Mouse (Mus musculus): Measurements from ENCODE around the gene Zc3h10. TPM values are rescaled to one million over a fixed set of nuclear protein-coding genes. Genes with fewer than 3 reads are reported as not detected.

The Zc3h10 gene
- polyA plus RNA-seq, 1 experiment from 2014 or later = 14.1 TPM

GRCm38 (mm10) chr10:128522351-128522750 is 25.2 kb downstream of the Zc3h10 start:
- peaks cover 5% of the 10 kb centered on the region; the same call in 1 of the 2 replicates for H3K4me1 ChIP-seq (replicated peaks; ENCODE audit: control insufficient read depth, insufficient read depth, low read length)
- no peak overlapping the region for H3K27ac ChIP-seq (ENCODE audit: low read depth, low read length)
- H3K27me3 ChIP-seq (ENCODE audit: control insufficient read depth, insufficient read depth, low read length) = peaks cover 19% of the 10 kb centered on the region
- DNase-seq (ENCODE audit: low spot score) = no peak
- H3K36me3 ChIP-seq (ENCODE audit: control insufficient read depth, insufficient read depth, low read length) = 0 out of 2 replicates have a peak, but pooled peaks cover 2% of the 10 kb centered on the region
- H3K4me2 ChIP-seq (replicated peaks; ENCODE audit: low read depth, low read length) = no peak overlapping the region
- no peaks in the 10 kb centered on the region for H3K9me3 ChIP-seq (ENCODE audit: control insufficient read depth, low read length)
- WGBS = 79% methylated on average over 6 of the region's 6 CpGs
- no peak overlapping the region for H3K4me3 ChIP-seq (ENCODE audit: low read depth, low read length)
- ATAC-seq (ENCODE audit: low FRiP score) = no peak
- no peak overlapping the region for H3K9ac ChIP-seq (ENCODE audit: low read depth, low read length)

GRCm38 (mm10) chr10:128520591-128520990 is 27.0 kb downstream of the Zc3h10 start:
- Histone ChIP-seq H3K4me1 (replicated peaks; ENCODE audit: control insufficient read depth, insufficient read depth, low read length) (peaks cover 5% of the 10 kb centered on the region; the same call in 1 of the 2 replicates), H3K9ac (ENCODE audit: low read depth, low read length) (no peak overlapping the region), H3K36me3 (ENCODE audit: control insufficient read depth, insufficient read depth, low read length) (0 out of 2 replicates have a peak, but pooled peaks cover 2% of the 10 kb centered on the region), H3K4me3 (ENCODE audit: low read depth, low read length) (no peak overlapping the region), H3K9me3 (ENCODE audit: control insufficient read depth, low read length) (no peaks in the 10 kb centered on the region), H3K27me3 (ENCODE audit: control insufficient read depth, insufficient read depth, low read length) (peaks cover 32% of the 10 kb centered on the region), H3K4me2 (replicated peaks; ENCODE audit: low read depth, low read length) (no peak overlapping the region), H3K27ac (ENCODE audit: low read depth, low read length) (no peak overlapping the region)
- DNase-seq (ENCODE audit: low spot score) (no peak), ATAC-seq (ENCODE audit: low FRiP score) (no peak)
- 91% methylated on average over 16 of the region's 16 CpGs for WGBS

- DNase-seq (ENCODE audit: low spot score) = no peak
- H3K4me3 ChIP-seq (ENCODE audit: low read depth, low read length) = no peak overlapping the region
Measured at GRCm38 (mm10) chr10:128518833-128519232, 28.7 kb downstream of the Zc3h10 start.

GRCm38 (mm10) chr10:128516677-128517076 is 30.9 kb downstream of the Zc3h10 start:
- Histone ChIP-seq H3K27ac (ENCODE audit: low read depth, low read length) (no peak overlapping the region), H3K4me3 (ENCODE audit: low read depth, low read length) (no peak overlapping the region), H3K4me2 (replicated peaks; ENCODE audit: low read depth, low read length) (no peak overlapping the region; the same call in 1 of the 2 replicates), H3K9ac (ENCODE audit: low read depth, low read length) (no peak overlapping the region), H3K36me3 (ENCODE audit: control insufficient read depth, insufficient read depth, low read length) (0 out of 2 replicates have a peak, but pooled peaks cover 2% of the 10 kb centered on the region), H3K4me1 (replicated peaks; ENCODE audit: control insufficient read depth, insufficient read depth, low read length) (no peaks in the 10 kb centered on the region), H3K27me3 (ENCODE audit: control insufficient read depth, insufficient read depth, low read length) (peaks cover 28% of the 10 kb centered on the region), H3K9me3 (ENCODE audit: control insufficient read depth, low read length) (no peaks in the 10 kb centered on the region)
- no peak for ATAC-seq (ENCODE audit: low FRiP score)
- DNase-seq (ENCODE audit: low spot score) = no peak
- 13% methylated on average over 6 of the region's 6 CpGs for WGBS

More at GRCm38 (mm10) chr10:128518833-128519232, 28.7 kb downstream of the Zc3h10 start:
- no peaks in the 10 kb centered on the region for H3K9me3 ChIP-seq (ENCODE audit: control insufficient read depth, low read length)
- H3K9ac ChIP-seq (ENCODE audit: low read depth, low read length) = no peak overlapping the region
- peaks cover under 1% of the 10 kb centered on the region; the same call in 1 of the 2 replicates for H3K4me1 ChIP-seq (replicated peaks; ENCODE audit: control insufficient read depth, insufficient read depth, low read length)
- H3K4me2 ChIP-seq (replicated peaks; ENCODE audit: low read depth, low read length) = no peak overlapping the region
- WGBS = 69% methylated on average over 7 of the region's 7 CpGs
- H3K36me3 ChIP-seq (ENCODE audit: control insufficient read depth, insufficient read depth, low read length) = 0 out of 2 replicates have a peak, but pooled peaks cover 2% of the 10 kb centered on the region
- peaks cover 32% of the 10 kb centered on the region for H3K27me3 ChIP-seq (ENCODE audit: control insufficient read depth, insufficient read depth, low read length)
- no peak for ATAC-seq (ENCODE audit: low FRiP score)
- H3K27ac ChIP-seq (ENCODE audit: low read depth, low read length) = no peak overlapping the region

GRCm38 (mm10) chr10:128516029-128516428 is 31.5 kb downstream of the Zc3h10 start:
- no peak overlapping the region for H3K4me3 ChIP-seq (ENCODE audit: low read depth, low read length)
- ATAC-seq (ENCODE audit: low FRiP score) = no peak

GRCm38 (mm10) chr10:128515044-128515443 is 32.5 kb downstream of the Zc3h10 start:
- DNase-seq (ENCODE audit: low spot score) = no peak
- WGBS = 75% methylated on average over 4 of the region's 4 CpGs
- no peaks in the 10 kb centered on the region for H3K36me3 ChIP-seq (ENCODE audit: control insufficient read depth, insufficient read depth, low read length)
- H3K9ac ChIP-seq (ENCODE audit: low read depth, low read length) = no peak overlapping the region
- H3K4me3 ChIP-seq (ENCODE audit: low read depth, low read length) = no peak overlapping the region
- no peak for ATAC-seq (ENCODE audit: low FRiP score)
- H3K9me3 ChIP-seq (ENCODE audit: control insufficient read depth, low read length) = no peaks in the 10 kb centered on the region
- peaks cover 28% of the 10 kb centered on the region for H3K27me3 ChIP-seq (ENCODE audit: control insufficient read depth, insufficient read depth, low read length)
- no peaks in the 10 kb centered on the region for H3K4me1 ChIP-seq (replicated peaks; ENCODE audit: control insufficient read depth, insufficient read depth, low read length)
- no peak overlapping the region for H3K4me2 ChIP-seq (replicated peaks; ENCODE audit: low read depth, low read length)
- H3K27ac ChIP-seq (ENCODE audit: low read depth, low read length) = no peak overlapping the region

More at GRCm38 (mm10) chr10:128516029-128516428, 31.5 kb downstream of the Zc3h10 start:
- H3K27ac ChIP-seq (ENCODE audit: low read depth, low read length) = no peak overlapping the region
- 8% methylated on average over 20 of the region's 20 CpGs for WGBS
- no peaks in the 10 kb centered on the region for H3K4me1 ChIP-seq (replicated peaks; ENCODE audit: control insufficient read depth, insufficient read depth, low read length)
- H3K27me3 ChIP-seq (ENCODE audit: control insufficient read depth, insufficient read depth, low read length) = peaks cover 28% of the 10 kb centered on the region
- H3K36me3 ChIP-seq (ENCODE audit: control insufficient read depth, insufficient read depth, low read length) = 0 out of 2 replicates have a peak, but pooled peaks cover 2% of the 10 kb centered on the region
- H3K9me3 ChIP-seq (ENCODE audit: control insufficient read depth, low read length) = no peaks in the 10 kb centered on the region
- no peak overlapping the region for H3K9ac ChIP-seq (ENCODE audit: low read depth, low read length)
- DNase-seq (ENCODE audit: low spot score) = no peak
- H3K4me2 ChIP-seq (replicated peaks; ENCODE audit: low read depth, low read length) = no peak overlapping the region

- Histone ChIP-seq H3K36me3 (ENCODE audit: control insufficient read depth, insufficient read depth, low read length) (no peaks in the 10 kb centered on the region), H3K27ac (ENCODE audit: low read depth, low read length) (no peak overlapping the region), H3K4me3 (ENCODE audit: low read depth, low read length) (no peak overlapping the region), H3K27me3 (ENCODE audit: control insufficient read depth, insufficient read depth, low read length) (peaks cover 14% of the 10 kb centered on the region), H3K9ac (ENCODE audit: low read depth, low read length) (no peak overlapping the region), H3K9me3 (ENCODE audit: control insufficient read depth, low read length) (no peaks in the 10 kb centered on the region), H3K4me2 (replicated peaks; ENCODE audit: low read depth, low read length) (no peak overlapping the region), H3K4me1 (replicated peaks; ENCODE audit: control insufficient read depth, insufficient read depth, low read length) (no peaks in the 10 kb centered on the region)
- no peak for DNase-seq (ENCODE audit: low spot score)
- ATAC-seq (ENCODE audit: low FRiP score) = no peak
- WGBS = 85% methylated on average over 12 of the region's 12 CpGs
Measured at GRCm38 (mm10) chr10:128511761-128512160, 35.8 kb downstream of the Zc3h10 start.

- ATAC-seq (ENCODE audit: low FRiP score) (no peak), DNase-seq (ENCODE audit: low spot score) (no peak)
- 90% methylated on average over 9 of the region's 9 CpGs for WGBS
- Histone ChIP-seq H3K9ac (ENCODE audit: low read depth, low read length) (no peak overlapping the region), H3K36me3 (ENCODE audit: control insufficient read depth, insufficient read depth, low read length) (no peaks in the 10 kb centered on the region), H3K4me1 (replicated peaks; ENCODE audit: control insufficient read depth, insufficient read depth, low read length) (no peaks in the 10 kb centered on the region), H3K4me3 (ENCODE audit: low read depth, low read length) (no peak overlapping the region), H3K4me2 (replicated peaks; ENCODE audit: low read depth, low read length) (no peak overlapping the region), H3K27me3 (ENCODE audit: control insufficient read depth, insufficient read depth, low read length) (peaks cover 10% of the 10 kb centered on the region), H3K9me3 (ENCODE audit: control insufficient read depth, low read length) (no peaks in the 10 kb centered on the region), H3K27ac (ENCODE audit: low read depth, low read length) (no peak overlapping the region)
Measured at GRCm38 (mm10) chr10:128511189-128511588, 36.4 kb downstream of the Zc3h10 start.

GRCm38 (mm10) chr10:128510301-128510700 is 37.3 kb downstream of the Zc3h10 start:
- H3K4me1 ChIP-seq (replicated peaks; ENCODE audit: control insufficient read depth, insufficient read depth, low read length) = no peaks in the 10 kb centered on the region
- ATAC-seq (ENCODE audit: low FRiP score) (no peak), DNase-seq (ENCODE audit: low spot score) (no peak)
- H3K27me3 ChIP-seq (ENCODE audit: control insufficient read depth, insufficient read depth, low read length) = 0 out of 2 replicates have a peak, but pooled peaks cover 2% of the 10 kb centered on the region
- no peak overlapping the region for H3K4me3 ChIP-seq (ENCODE audit: low read depth, low read length)
- no peaks in the 10 kb centered on the region for H3K36me3 ChIP-seq (ENCODE audit: control insufficient read depth, insufficient read depth, low read length)
- H3K4me2 ChIP-seq (replicated peaks; ENCODE audit: low read depth, low read length) = no peak overlapping the region
- H3K9ac ChIP-seq (ENCODE audit: low read depth, low read length) = no peak overlapping the region
- 90% methylated on average over 11 of the region's 11 CpGs for WGBS
- no peaks in the 10 kb centered on the region for H3K9me3 ChIP-seq (ENCODE audit: control insufficient read depth, low read length)
- H3K27ac ChIP-seq (ENCODE audit: low read depth, low read length) = no peak overlapping the region
